Mouse (Mus musculus) hindbrain, embryonic 12.5 days (tissue): ENCODE measurements at regions not wholly inside any gene's neighbourhood (a gene's known extent, or its start where the extent isn't known, plus 50 kb on each side); places are given as distances from the start of the nearest gene placed in this dataset.

Source experiments
- ATAC-seq: fragments of 200-750 bp; cut with Nextera tagmentation; 2 replicates; pipeline ENCODE4 v1.8.0; 2017; ENCODE audit warnings: moderate TSS enrichment; ENCODE audit not compliant: low FRiP score
- H3K27ac ChIP-seq: fragments of 300-500 bp; sonication (generic); 2 replicates; pipeline ENCODE4 v1.5.1; 2016; ENCODE audit warnings: mild to moderate bottlenecking
- H3K27me3 ChIP-seq: fragments of 300-500 bp; sonication (generic); 2 replicates; pipeline ENCODE4 v1.6.1; 2016; ENCODE audit warnings: mild to moderate bottlenecking
- H3K36me3 ChIP-seq: fragments of 300-500 bp; sonication (generic); 2 replicates; pipeline ENCODE4 v1.6.1; 2016; ENCODE audit warnings: mild to moderate bottlenecking
- H3K4me1 ChIP-seq: fragments of 300-500 bp; sonication (generic); 2 replicates; pipeline ENCODE4 v1.6.1; 2016
- H3K4me2 ChIP-seq: fragments of 300-500 bp; sonication (generic); replicated peaks from 2 replicates; pipeline ENCODE4 v1.6.1; 2016; ENCODE audit warnings: mild to moderate bottlenecking
- H3K4me3 ChIP-seq: fragments of 300-500 bp; sonication (generic); 2 replicates; pipeline ENCODE4 v1.5.1; 2016; ENCODE audit warnings: mild to moderate bottlenecking
- H3K9ac ChIP-seq: fragments of 300-500 bp; sonication (generic); 2 replicates; pipeline ENCODE4 v1.6.1; 2016; ENCODE audit warnings: mild to moderate bottlenecking, moderate library complexity
- H3K9me3 ChIP-seq: fragments of 300-500 bp; sonication (generic); replicated peaks from 2 replicates; pipeline ENCODE4 v1.6.1; 2016; ENCODE audit warnings: mild to moderate bottlenecking
- WGBS: fragments of 180-500 bp; shearing (Covaris S2); methylation state at CpG from one replicate; pipeline ENCODE4 v1.1.7; 2016; 5-methylcytosine and 5-hydroxymethylcytosine counted together

- Histone ChIP-seq H3K4me3 (no peak overlapping the region), H3K4me2 (no peak overlapping the region), H3K27ac (no peak overlapping the region), H3K9me3 (no peaks in the 10 kb centered on the region), H3K9ac (no peak overlapping the region), H3K36me3 (no peaks in the 10 kb centered on the region), H3K4me1 (no peaks in the 10 kb centered on the region), H3K27me3 (no peaks in the 10 kb centered on the region)
- 56% methylated on average over 5 of the region's 5 CpGs for WGBS
- no peak for ATAC-seq
These were observed 492.5 kb upstream of the Zfp960 start for GRCm38 (mm10) chr17:16571403-16571802.

GRCm38 (mm10) chr17:16588791-16589190 is 475.1 kb upstream of the Zfp960 start:
- ATAC-seq: no peak
- no peaks in the 10 kb centered on the region for H3K27me3 ChIP-seq
- WGBS: 93% methylated on average over 1 of the region's 1 CpGs
- no peak overlapping the region for H3K9ac ChIP-seq
- H3K9me3 ChIP-seq: no peaks in the 10 kb centered on the region
- H3K36me3 ChIP-seq: no peaks in the 10 kb centered on the region
- no peak overlapping the region for H3K4me3 ChIP-seq
- no peak overlapping the region for H3K4me2 ChIP-seq
- no peak overlapping the region for H3K27ac ChIP-seq
- H3K4me1 ChIP-seq: no peaks in the 10 kb centered on the region

GRCm38 (mm10) chr17:16599671-16600070 is 464.2 kb upstream of the Zfp960 start:
- WGBS: 45% methylated on average over 3 of the region's 3 CpGs
- no peaks in the 10 kb centered on the region for H3K9me3 ChIP-seq
- H3K27ac ChIP-seq: no peak overlapping the region
- H3K27me3 ChIP-seq: no peaks in the 10 kb centered on the region
- no peak overlapping the region for H3K4me2 ChIP-seq
- no peak for ATAC-seq
- H3K36me3 ChIP-seq: no peaks in the 10 kb centered on the region
- no peak overlapping the region for H3K9ac ChIP-seq
- no peaks in the 10 kb centered on the region for H3K4me1 ChIP-seq
- H3K4me3 ChIP-seq: no peak overlapping the region

- H3K36me3 ChIP-seq: no peaks in the 10 kb centered on the region
- WGBS: 59% methylated on average over 1 of the region's 1 CpGs
- H3K9ac ChIP-seq: no peak overlapping the region
- no peak for ATAC-seq
- no peak overlapping the region for H3K27ac ChIP-seq
- no peaks in the 10 kb centered on the region for H3K9me3 ChIP-seq
- no peaks in the 10 kb centered on the region for H3K4me1 ChIP-seq
- H3K4me2 ChIP-seq: no peak overlapping the region
- H3K4me3 ChIP-seq: no peak overlapping the region
- H3K27me3 ChIP-seq: no peaks in the 10 kb centered on the region
These were observed 451.4 kb upstream of the Zfp960 start for GRCm38 (mm10) chr17:16612405-16612979.

- Histone ChIP-seq H3K9ac (no peak overlapping the region), H3K4me2 (no peak overlapping the region), H3K9me3 (no peaks in the 10 kb centered on the region), H3K27ac (no peak overlapping the region), H3K36me3 (no peaks in the 10 kb centered on the region), H3K27me3 (no peaks in the 10 kb centered on the region), H3K4me1 (no peaks in the 10 kb centered on the region), H3K4me3 (no peak overlapping the region)
- 81% methylated on average over 4 of the region's 4 CpGs for WGBS
- no peak for ATAC-seq
These were observed 441.9 kb upstream of the Zfp960 start for GRCm38 (mm10) chr17:16621931-16622556.

- H3K4me3 ChIP-seq: no peak overlapping the region
- H3K36me3 ChIP-seq: no peaks in the 10 kb centered on the region
- no peaks in the 10 kb centered on the region for H3K4me1 ChIP-seq
- H3K27me3 ChIP-seq: no peaks in the 10 kb centered on the region
- WGBS: 89% methylated on average over 1 of the region's 1 CpGs
- no peak overlapping the region for H3K9ac ChIP-seq
- ATAC-seq: no peak
- H3K27ac ChIP-seq: no peak overlapping the region
- no peaks in the 10 kb centered on the region for H3K9me3 ChIP-seq
- H3K4me2 ChIP-seq: no peak overlapping the region
These were observed 434.1 kb upstream of the Zfp960 start for GRCm38 (mm10) chr17:16629854-16630253.

- no peaks in the 10 kb centered on the region for H3K27me3 ChIP-seq
- H3K9me3 ChIP-seq: no peaks in the 10 kb centered on the region
- H3K4me3 ChIP-seq: no peak overlapping the region
- H3K4me2 ChIP-seq: no peak overlapping the region
- no peak overlapping the region for H3K27ac ChIP-seq
- ATAC-seq: no peak
- no peaks in the 10 kb centered on the region for H3K36me3 ChIP-seq
- H3K4me1 ChIP-seq: no peaks in the 10 kb centered on the region
- H3K9ac ChIP-seq: no peak overlapping the region
These were observed 430.5 kb upstream of the Zfp960 start for GRCm38 (mm10) chr17:16633426-16633825.

GRCm38 (mm10) chr17:16637463-16637862 is 426.4 kb upstream of the Zfp960 start:
- no peak for ATAC-seq
- no peaks in the 10 kb centered on the region for H3K27me3 ChIP-seq

GRCm38 (mm10) chr17:16647942-16648341 is 416.0 kb upstream of the Zfp960 start:
- Histone ChIP-seq H3K27ac (no peak overlapping the region), H3K27me3 (no peaks in the 10 kb centered on the region)
- WGBS: 55% methylated on average over 1 of the region's 1 CpGs

More at GRCm38 (mm10) chr17:16637463-16637862, 426.4 kb upstream of the Zfp960 start:
- Histone ChIP-seq H3K36me3 (no peaks in the 10 kb centered on the region), H3K4me1 (no peaks in the 10 kb centered on the region), H3K9me3 (no peaks in the 10 kb centered on the region), H3K4me3 (no peak overlapping the region), H3K9ac (no peak overlapping the region), H3K27ac (no peak overlapping the region), H3K4me2 (no peak overlapping the region)

GRCm38 (mm10) chr17:16665253-16665652 is 398.7 kb upstream of the Zfp960 start:
- Histone ChIP-seq H3K27ac (no peak overlapping the region), H3K36me3 (no peaks in the 10 kb centered on the region), H3K27me3 (no peaks in the 10 kb centered on the region), H3K4me2 (no peak overlapping the region), H3K4me1 (no peaks in the 10 kb centered on the region), H3K9ac (no peak overlapping the region), H3K4me3 (no peak overlapping the region), H3K9me3 (no peaks in the 10 kb centered on the region)
- ATAC-seq: no peak

More at GRCm38 (mm10) chr17:16647942-16648341, 416.0 kb upstream of the Zfp960 start:
- no peaks in the 10 kb centered on the region for H3K9me3 ChIP-seq
- H3K36me3 ChIP-seq: no peaks in the 10 kb centered on the region
- ATAC-seq: no peak
- no peak overlapping the region for H3K4me2 ChIP-seq
- no peak overlapping the region for H3K9ac ChIP-seq
- H3K4me3 ChIP-seq: no peak overlapping the region
- H3K4me1 ChIP-seq: no peaks in the 10 kb centered on the region

GRCm38 (mm10) chr17:16667606-16668005 is 396.3 kb upstream of the Zfp960 start:
- no peaks in the 10 kb centered on the region for H3K27me3 ChIP-seq
- no peak overlapping the region for H3K27ac ChIP-seq
- H3K4me2 ChIP-seq: no peak overlapping the region
- no peak overlapping the region for H3K4me3 ChIP-seq
- H3K4me1 ChIP-seq: no peaks in the 10 kb centered on the region
- 77% methylated on average over 1 of the region's 1 CpGs for WGBS
- H3K9ac ChIP-seq: no peak overlapping the region
- no peak for ATAC-seq
- no peaks in the 10 kb centered on the region for H3K36me3 ChIP-seq
- H3K9me3 ChIP-seq: no peaks in the 10 kb centered on the region

- H3K9me3 ChIP-seq: no peaks in the 10 kb centered on the region
- H3K27me3 ChIP-seq: no peaks in the 10 kb centered on the region
- no peaks in the 10 kb centered on the region for H3K36me3 ChIP-seq
- H3K4me2 ChIP-seq: no peak overlapping the region
- no peak overlapping the region for H3K4me3 ChIP-seq
- H3K27ac ChIP-seq: no peak overlapping the region
- H3K4me1 ChIP-seq: no peaks in the 10 kb centered on the region
- no peak for ATAC-seq
- H3K9ac ChIP-seq: no peak overlapping the region
These were observed 359.7 kb upstream of the Zfp960 start for GRCm38 (mm10) chr17:16704199-16704598.

GRCm38 (mm10) chr17:16705890-16706289 is 358.0 kb upstream of the Zfp960 start:
- no peaks in the 10 kb centered on the region for H3K4me1 ChIP-seq
- H3K9me3 ChIP-seq: no peaks in the 10 kb centered on the region
- no peak overlapping the region for H3K27ac ChIP-seq
- no peak overlapping the region for H3K4me2 ChIP-seq
- no peaks in the 10 kb centered on the region for H3K36me3 ChIP-seq
- ATAC-seq: no peak
- no peaks in the 10 kb centered on the region for H3K27me3 ChIP-seq
- WGBS: 84% methylated on average over 1 of the region's 1 CpGs
- no peak overlapping the region for H3K4me3 ChIP-seq
- no peak overlapping the region for H3K9ac ChIP-seq
